Mouse (Mus musculus) cerebellum, adult 11 months (tissue): ENCODE data around the gene Ddx58.

Experiments
- DNase-seq: peaks from one replicate; pipeline ENCODE4 v3.0.0; 2022

The Ddx58 gene

DNA sequence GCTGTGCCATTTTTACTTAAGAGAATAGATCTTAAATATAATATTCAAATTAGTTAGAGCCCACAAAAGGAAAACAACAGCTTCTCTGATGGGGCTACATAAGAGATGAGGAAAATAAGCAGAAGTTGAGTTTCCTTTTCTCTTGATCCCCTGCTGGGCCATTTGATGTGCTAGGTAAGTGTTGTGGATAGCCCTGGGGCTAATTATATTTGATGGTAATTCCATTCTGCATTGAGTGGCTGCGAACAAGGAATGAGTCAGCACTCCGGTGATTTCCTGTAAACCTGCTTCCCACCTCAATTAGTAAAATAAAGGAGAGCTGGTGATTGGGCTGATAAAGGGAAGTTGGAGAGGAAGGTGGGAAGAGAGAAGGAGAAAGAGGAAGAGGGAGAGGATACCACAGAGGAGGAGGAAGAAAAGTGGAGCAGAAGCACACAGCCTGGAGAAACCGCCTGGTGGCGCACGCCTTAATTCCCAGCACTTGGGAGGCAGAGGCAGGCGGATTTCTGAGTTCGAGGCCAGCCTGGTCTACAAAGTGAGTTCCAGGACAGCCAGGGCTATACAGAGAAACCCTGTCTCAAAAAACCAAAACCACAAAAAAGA is 6.5 kb downstream of the Ddx58 start:
- DNase-seq, result no peak

DNA sequence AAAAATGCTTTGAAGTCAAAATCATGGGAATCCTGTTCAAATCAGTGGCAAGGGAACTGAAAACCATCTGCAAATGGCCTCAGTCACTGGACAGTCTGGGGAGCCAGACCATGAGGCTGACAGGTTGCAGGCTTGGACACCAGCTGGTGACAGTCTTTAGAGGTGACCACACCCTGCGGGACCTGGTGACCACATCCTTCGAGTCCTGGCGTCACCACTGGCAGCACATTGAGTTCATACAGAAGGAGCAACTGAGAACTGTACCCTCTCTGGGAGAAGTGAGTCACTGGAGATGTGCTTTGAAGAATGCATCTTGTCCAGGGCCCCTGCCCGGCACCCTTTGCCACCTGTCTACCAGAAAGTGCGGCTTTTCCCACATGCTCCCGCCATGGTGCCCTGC is 9.9 kb downstream of the Ddx58 start:
- DNase-seq, result no peak

DNA sequence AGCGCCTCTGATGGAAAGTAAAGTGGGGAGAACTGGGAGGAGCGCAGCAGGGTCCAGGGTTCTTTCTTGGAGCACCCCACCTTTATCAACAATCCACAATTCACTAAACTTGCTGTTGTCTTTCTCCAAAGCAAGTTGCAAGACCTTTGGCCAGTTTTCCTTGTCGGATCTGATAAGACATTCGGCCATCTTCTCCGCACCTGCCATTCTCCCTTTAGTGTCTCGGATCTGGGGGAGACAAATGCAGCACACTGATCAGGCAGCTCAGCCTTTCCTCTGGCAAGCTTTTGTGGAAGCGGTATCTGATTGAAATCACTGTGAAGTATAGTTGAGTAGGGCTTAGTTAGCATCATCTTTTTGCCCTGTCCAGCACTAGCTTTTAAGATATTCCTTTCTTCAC is 11.7 kb downstream of the Ddx58 start:
- DNase-seq, result no peak

DNA sequence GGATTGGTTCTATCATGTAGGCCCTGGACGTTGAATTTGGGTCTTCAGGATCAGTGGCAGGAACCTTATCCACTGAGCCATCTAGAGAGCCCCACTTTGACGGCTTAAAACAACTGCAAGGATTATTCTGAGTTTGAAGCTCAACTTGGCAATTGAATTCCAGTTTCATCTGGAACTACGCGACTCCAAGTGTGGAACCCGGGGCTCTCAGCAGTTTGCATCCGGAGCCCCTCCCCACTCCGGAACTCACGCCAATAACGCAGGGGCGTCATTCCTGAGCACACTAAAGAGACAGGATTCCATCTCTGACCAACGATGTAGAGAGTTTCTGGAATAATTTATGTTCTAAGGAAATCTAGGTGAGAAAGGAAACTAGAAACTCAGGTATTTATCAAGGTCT is 12.5 kb downstream of the Ddx58 start:
- no peak for DNase-seq

DNA sequence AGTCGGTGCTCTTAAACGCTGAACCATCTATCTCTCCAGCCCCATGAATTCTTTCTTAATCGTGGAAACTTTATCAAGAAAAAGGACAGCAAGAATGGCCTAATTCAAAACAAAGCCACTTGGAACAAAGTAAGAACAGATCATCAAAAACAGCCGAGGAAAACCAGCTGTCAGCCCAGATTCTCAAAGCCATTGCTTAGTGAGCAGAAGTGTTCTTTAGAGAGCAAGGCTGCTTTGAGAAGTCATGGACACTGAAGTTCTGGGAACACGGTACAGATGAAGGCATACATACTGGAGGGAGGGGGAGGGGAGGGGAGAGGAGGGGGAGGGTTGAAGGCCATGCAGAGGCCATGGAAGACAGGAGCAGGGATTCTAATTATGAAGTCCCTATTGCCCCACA is 13.5 kb downstream of the Ddx58 start:
- no peak for DNase-seq

DNA sequence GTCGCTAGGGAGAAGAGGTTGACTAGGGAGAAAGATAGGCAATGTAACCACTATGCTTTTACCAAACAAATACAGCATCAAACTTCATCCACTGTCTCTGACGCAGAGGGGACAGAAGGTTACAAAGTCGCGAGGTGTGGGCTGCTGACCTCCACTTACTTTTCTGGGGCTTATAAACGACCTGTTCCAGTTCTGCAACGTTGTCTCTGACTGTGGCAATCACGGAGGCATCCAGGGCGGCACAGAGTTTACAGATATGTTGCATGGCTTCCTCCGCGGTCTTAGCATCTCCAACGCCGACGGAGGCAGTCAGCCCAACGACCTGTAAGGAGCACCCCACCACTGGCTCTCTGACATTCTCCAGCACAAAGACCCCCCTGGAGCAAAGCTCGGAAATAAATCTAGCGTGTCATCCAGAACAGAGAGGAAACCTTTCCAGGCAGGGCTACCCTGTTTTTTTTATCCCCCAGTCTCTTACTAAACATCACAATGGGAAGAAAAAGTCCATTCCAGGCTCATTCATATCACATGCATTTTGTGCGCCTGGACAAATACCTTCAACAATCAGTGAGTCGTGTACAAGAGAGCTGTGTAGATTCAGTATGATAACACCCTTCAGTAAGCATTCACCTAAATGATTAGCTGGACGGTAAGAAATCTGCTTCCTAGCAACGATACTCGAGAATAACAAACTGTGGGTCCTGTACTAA is 17.6 kb downstream of the Ddx58 start:
- no peak for DNase-seq

DNA sequence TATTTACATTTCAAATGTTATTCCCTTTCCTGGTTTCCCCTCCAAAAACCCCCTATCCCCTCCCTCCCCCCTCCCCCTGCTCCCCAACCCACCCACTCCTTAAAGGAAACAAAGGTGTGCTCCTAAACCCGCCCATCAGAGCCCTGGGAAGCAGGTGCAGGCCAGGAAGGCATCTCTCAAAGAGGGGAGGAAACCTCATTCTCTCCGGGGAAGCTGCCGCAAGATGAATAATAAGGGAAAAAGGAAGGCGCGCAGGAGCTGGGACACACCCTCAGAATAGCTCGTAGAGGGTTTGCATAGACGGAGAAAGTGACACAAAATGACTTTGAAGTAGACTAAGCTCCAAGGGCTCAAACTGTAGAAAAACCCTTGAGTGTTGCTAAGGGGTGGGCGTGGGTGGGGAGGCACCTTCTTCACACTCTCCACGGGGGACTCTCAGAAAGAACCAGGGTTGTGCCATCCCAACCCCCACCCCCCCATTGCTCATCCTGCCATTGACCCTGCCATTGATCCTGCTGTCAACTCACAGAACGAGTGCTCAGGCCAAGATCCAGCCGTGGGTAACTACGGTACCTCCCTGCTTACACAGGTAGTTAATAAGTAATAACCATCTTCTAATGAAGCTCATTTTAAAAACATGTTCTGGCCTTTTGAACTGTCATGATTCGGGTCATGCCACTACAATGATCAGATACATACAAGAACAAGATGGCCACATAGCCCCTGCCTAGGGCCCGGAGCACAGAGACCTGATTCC is 18.4 kb downstream of the Ddx58 start:
- no peak for DNase-seq

DNA sequence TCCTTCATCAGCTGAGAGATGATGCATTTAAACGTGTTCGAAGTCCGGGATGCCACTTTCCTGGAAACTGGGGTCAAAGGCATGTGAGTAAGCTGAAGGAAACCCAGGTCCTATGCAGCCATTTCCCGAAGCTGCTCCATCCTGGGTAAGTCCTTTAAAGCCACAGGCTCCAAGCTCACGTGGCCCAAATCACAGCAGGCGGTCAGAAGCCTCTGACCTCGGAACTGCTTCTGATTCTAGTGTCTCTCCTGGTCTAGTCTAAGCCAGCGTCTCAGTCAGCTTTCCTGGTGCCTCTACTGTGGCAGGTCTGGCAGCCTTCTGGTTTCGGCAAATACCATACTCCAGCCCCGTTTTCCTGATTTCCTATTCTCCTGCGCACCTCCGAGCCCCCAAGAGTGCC is 19.2 kb downstream of the Ddx58 start:
- no peak for DNase-seq

DNA sequence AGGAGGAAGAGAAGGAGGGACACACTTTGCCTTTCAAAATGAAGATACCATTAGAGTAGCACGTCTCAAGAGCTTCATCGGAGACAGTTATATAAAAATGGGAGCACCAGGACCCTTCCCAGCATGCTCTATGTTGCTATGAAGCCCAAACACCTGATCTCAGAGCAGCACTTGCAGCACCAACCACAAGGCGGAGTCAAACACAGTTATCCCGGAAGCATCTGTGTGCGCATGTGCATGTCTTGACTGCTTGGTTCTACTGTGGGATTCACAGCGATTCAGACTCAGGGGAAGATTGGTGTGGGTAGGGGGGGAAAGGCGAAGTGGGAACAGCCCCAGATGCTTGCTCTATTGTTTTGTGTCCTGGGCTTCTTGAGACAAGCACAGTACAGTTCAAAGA is 21.2 kb downstream of the Ddx58 start:
- no peak for DNase-seq

DNA sequence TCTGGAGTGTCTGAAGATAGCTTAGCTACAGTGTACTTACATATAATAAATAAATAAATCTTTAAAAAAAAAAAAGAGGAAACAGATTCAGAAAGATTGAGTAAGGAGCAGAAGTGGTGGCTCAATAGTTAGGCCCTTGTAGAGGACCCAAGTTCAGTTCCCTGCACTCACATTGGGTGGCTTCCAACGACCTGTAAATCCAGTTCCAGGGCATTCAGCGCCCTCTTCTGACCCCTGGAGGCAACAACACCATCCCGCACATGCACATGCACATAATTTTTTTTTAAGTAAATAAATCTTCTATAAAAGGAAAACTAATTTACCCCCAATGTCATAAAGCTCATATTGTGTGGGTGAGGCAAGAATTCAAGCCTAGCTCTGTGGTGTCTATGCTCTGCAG is 21.7 kb downstream of the Ddx58 start:
- no peak for DNase-seq

DNA sequence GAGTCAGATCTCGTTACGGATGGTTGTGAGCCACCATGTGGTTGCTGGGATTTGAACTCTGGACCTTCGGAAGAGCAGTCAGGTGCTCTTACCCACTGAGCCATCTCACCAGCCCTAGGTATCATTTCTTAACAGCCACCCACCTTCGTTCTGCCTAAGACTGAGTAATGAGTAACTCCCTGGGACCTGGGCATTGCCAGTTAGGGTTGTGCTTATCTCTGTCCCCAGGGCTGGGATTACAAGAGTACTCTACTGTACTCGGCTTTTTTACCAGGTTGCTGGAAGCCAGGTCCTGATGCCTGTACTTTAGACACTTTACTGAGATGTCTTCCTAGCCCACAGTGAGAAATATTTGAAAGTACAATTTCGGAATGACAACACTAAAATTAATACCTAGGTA is 27.5 kb downstream of the Ddx58 start:
- DNase-seq, result no peak

DNA sequence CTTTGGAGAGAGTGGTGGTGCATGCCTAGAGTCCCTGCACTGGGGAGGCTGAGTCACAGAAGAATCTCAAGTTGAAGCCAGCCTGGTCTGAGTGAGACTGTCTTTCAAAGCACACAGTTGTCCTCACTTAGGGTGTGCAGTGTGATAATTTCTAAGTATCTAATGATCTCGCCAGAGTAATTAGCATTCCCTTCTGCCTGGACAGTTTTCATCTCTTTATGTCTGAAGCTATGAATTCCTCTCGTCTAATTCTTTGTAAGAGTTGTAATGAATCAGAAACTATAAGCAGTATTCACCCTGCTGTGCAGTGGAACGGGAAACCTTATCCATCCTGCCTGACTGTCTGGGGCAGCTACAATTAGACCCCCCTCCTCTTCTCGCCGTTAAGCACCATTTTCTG is 31.9 kb downstream of the Ddx58 start:
- no peak for DNase-seq

DNA sequence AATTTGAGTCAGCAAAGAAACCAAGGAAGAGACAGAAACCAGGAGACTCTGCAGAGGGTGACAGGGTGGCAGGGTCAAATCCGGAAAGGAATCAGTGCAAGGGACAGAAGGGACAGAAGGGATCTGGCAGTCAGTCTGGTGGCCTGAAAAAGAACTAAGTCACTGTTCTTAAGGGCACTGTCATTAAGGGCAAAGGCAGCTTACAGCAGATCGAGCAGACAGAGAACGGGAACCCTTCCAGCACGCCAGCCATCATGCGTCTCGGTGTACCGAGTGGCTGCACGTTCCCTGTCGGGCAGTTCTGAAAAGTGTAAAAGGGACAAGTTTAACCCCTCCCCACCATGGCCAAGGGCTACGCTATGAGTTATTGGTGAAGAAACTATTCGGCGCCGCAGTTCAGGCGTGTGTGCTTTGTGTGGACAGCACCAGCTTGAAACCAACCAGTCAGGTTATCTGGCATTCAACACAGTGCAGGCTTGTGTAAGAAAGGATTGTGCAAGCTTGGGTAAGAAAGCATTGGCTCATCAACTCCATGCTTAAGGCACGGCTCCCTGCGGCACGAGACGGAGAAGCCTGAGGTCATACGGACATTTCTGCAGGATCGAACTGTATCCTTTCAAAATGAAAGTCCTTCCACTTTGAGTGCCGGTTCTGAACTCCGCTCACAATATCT is 34.3 kb downstream of the Ddx58 start:
- no peak for DNase-seq

DNA sequence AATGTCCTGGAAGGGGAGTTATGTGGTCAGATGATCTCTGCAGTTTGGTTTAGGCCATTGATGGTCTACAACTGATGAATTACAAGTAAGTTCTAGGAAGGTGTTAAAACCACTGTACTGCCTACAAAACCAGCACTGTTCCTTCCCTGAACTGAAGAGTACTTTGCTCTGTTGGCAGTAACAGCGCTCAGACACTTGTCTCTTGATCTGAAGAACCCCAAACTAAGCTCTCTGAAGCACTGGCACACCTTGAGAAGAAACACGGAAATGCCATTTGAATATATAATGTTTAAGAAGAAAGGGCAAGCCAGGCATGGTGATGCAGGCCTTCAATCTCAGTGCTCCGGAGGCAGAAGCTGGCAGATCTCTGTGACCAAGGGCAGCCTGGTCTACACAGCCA is 35.3 kb downstream of the Ddx58 start:
- no peak for DNase-seq

DNA sequence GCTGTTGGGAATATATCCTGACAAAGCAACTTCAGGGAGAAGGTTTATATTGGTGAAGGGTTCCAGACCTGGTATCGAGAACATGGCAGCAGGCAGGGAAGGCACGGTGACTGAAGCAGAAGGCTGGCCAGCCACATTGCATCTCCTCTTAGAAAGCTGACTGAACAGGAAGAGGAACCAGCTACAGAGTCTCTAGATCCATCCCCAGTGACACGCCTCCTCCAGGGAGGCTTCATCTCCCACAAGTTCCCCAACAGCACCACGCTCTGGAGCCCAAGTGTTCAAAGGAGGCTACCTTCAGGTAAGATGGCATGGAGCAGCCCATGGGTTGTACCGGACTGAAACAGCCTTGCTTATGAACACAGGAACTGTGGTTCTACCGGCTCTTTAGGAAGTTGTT is 37.4 kb downstream of the Ddx58 start:
- no peak for DNase-seq

DNA sequence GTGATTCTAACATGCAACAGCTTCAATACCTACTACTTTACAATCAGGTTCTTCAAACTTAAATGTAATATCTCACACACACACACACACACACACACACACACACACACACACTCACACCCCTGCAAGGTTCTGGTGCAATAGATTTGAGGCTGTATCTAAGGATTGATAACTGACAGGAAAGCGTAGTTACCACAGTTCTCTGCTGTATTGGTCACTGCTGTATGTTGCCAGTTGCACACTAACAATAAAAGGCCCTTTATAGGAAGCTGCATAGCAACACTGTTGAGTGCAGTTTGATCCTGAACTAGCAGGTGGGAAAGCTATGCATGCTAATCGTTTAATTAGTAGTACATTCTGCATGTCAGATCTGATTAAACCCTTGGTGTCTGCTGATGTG is 44.3 kb downstream of the Ddx58 start:
- no peak for DNase-seq

DNA sequence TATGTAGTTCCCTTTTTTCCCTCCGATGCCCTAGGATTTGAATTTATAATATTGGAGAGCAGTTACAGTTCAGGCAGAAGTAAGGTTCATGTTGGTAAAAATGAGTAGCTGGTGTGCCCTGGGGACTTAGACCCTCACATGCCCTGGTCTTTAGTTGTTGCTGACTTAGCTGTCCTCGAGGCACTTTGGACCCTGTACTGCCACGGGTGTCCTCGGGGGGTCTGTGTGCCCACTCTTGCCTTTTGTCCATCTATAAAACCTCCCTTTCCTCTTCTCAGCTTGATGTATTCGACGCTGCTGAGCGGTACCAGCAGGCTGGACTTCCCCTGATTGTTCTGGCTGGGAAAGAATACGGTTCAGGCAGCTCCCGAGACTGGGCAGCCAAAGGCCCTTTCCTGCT is 46.2 kb downstream of the Ddx58 start:
- no peak for DNase-seq

DNA sequence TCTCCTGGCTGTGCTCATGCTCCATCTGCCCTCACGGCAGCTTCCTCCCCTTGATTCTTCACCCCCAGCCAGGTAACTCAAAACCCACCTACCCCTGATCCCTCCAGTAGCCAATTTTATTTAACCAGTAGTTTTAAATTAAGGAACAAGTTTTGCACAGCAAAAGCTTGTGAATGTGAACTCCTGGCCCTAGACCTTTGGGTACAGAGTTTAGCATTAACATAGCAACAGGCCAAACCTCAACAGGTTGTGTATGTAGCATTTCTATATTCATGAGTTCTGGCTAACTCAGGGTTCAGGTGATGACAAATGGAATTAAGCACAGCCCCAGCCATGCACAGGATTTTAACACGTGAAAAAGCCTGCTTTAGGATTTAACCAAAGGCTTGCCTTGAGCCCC is 47.4 kb downstream of the Ddx58 start:
- no peak for DNase-seq

DNA sequence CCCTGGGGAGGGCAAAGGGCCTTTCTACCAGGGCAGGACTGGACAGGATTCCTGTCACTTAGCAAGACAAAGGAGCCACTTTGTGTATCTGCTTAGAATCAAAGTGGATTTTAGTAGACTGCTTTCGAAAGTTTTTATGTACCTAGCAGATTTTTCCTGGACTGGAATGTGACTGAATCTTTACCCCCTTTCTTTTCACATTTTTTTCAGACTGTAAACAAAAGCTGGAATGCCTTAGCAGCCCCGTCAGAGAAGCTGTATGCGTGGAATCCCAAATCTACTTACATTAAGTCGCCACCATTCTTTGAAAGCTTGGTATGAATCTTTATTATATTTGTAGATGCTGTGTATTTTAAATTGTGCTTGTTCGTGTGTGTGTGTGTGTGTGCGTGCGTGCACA is 51.7 kb downstream of the Ddx58 start:
- no peak for DNase-seq

DNA sequence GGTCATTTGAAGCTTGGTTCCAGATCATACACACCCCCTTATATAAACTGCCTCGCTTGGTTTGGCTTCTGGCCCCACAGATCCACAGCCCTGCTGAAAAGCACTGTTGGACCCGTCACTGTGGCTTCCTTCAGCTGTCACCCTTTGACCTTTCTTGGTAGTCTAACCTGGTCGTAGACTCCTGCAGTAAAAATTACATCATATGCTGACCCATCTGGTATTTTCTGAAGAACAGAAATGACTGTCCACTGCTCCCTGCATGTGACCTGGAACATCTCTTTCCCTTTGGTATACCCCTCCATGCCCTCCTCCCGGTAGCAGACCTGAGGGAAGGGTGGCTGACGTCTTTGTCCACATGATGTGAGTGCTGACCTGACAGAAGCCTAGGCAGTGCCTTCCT is 55.2 kb downstream of the Ddx58 start:
- DNase-seq, result no peak

DNA sequence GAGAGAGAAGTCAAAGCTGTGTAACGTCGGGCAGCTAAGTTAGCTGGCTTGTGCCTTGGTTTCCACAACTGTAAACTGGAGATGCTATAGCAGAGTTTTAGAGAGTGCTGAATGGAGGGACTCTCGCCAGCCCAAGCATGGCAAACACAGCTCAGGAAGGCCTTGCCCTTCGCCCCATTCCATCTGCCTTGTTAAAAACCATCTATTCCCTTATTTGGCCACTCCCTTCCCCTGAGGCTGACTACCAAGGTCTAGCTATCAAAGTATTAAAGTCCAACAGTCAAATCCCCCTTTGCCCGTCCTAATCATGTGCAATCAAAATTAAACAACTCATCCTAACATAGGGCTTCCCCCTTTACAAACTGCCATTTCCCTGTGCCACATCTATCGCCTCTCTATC is 55.8 kb downstream of the Ddx58 start:
- no peak for DNase-seq

DNA sequence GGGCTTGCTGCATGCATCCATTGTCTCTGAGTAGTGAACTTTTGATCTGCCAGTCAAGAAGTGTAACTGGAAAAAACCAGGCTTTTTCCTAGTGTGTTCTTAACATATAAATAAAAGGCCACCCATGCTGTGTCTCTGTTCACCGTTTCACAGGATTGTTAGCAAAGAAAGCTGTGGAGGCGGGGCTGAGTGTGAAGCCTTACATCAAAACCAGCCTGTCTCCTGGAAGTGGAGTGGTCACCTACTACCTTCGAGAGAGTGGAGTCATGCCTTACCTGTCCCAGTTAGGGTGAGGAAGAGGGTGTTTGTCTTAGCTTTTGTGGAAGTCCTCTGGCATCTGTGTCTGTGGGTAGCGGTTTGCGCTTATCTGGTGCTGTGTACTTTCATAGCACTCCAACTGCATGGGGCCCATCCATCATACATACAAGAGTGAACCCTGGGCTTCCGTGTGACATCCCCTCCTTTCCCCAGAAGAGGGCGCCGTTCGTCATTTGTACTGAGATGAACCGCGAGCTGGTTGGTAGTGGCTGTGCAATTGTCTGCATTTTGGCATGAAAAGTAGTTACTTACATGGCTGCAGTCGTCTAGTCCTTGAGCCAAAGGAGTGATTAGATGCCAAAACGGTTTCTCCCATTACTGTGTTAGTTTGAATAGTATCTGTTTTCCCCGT is 56.8 kb downstream of the Ddx58 start:
- DNase-seq, result peak; percentile 24

DNA sequence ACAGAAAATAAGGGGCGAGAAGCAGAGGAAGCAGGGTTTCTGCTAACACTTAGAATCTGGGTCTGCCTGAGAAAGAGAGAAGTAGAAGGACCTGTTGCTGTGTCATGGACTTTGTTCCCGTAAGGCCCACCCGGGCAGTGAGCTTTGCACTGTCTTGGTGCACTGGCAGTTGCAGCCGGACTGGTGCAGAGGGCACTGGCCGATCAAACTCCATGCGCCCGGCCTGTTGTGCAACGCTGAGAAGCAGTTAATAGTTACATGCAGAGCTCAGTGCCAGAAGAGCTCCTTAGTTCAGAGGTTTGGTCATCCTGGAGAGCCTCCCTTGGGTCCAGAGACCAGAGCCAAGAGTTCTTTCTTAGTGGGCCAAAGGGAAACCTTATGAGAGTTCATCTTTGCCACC is 57.9 kb downstream of the Ddx58 start:
- DNase-seq, result no peak
